Mouse (Mus musculus) kidney, embryonic 15.5 days (tissue): ENCODE results near the gene Thap2. TPM values are rescaled to one million over a fixed set of nuclear protein-coding genes. Genes with fewer than 3 reads are reported as not detected.

Source experiments
- ATAC-seq: fragments of 200-750 bp; cut with Nextera tagmentation; replicated peaks from 2 replicates; pipeline ENCODE4 v1.8.0; 2017; ENCODE audit warnings: moderate TSS enrichment; ENCODE audit not compliant: low FRiP score
- H3K27ac ChIP-seq: fragments of 300-500 bp; sonication (generic); 2 replicates; pipeline ENCODE4 v1.5.1; 2015; ENCODE audit warnings: mild to moderate bottlenecking, inconsistent platforms
- H3K27me3 ChIP-seq: fragments of 300-500 bp; sonication (generic); 2 replicates; pipeline ENCODE4 v1.6.1; 2015; ENCODE audit warnings: inconsistent platforms
- H3K36me3 ChIP-seq: fragments of 300-500 bp; sonication (generic); 2 replicates; pipeline ENCODE4 v1.6.1; 2015; ENCODE audit warnings: inconsistent platforms
- H3K4me1 ChIP-seq: fragments of 300-500 bp; sonication (generic); 2 replicates; pipeline ENCODE4 v1.6.1; 2015; ENCODE audit warnings: inconsistent platforms
- H3K4me2 ChIP-seq: fragments of 300-500 bp; sonication (generic); 2 replicates; pipeline ENCODE4 v1.6.1; 2015; ENCODE audit warnings: moderate library complexity, mild to moderate bottlenecking, inconsistent platforms
- H3K4me3 ChIP-seq: fragments of 300-500 bp; sonication (generic); replicated peaks from 2 replicates; pipeline ENCODE4 v1.5.1; 2015; ENCODE audit warnings: mild to moderate bottlenecking, inconsistent platforms
- H3K9ac ChIP-seq: fragments of 300-500 bp; sonication (generic); 2 replicates; pipeline ENCODE4 v1.6.1; 2015; ENCODE audit warnings: mild to moderate bottlenecking, inconsistent platforms
- H3K9me3 ChIP-seq: fragments of 300-500 bp; sonication (generic); replicated peaks from 2 replicates; pipeline ENCODE4 v1.6.1; 2016; ENCODE audit warnings: inconsistent platforms
- WGBS: fragments of 180-500 bp; shearing (Covaris S2); methylation state at CpG from one replicate; pipeline ENCODE4 v1.1.7; 2015; ENCODE audit warnings: mixed read lengths; 5-methylcytosine and 5-hydroxymethylcytosine counted together
- polyA plus RNA-seq: library from polyadenylated mRNA; unstranded; fragments of >200 nt; fragmentation: Nextera tagmentation; extraction: Ambion mirVana; gene quantifications from 2 replicates; pipeline ENCODE4 v1.2.1, GENCODE M21; 2015

The Thap2 gene
- polyA plus RNA-seq = 19.8 and 24.0 TPM in 2 replicates

- WGBS = under 1% methylated on average over 60 of the region's 65 CpGs
- Histone ChIP-seq H3K36me3 (peaks cover 22% of the 10 kb centered on the region), H3K4me3 (peak within 1 kb of the TSS; percentile 85), H3K27me3 (no peaks in the 10 kb centered on the region), H3K4me2 (peak within 1 kb of the TSS; percentile 57), H3K27ac (peak within 1 kb of the TSS; percentile 98), H3K9me3 (no peaks in the 10 kb centered on the region), H3K9ac (peak within 1 kb of the TSS; percentile 79), H3K4me1 (peaks cover 27% of the 10 kb centered on the region)
- peak; percentile 99 for ATAC-seq
Measured at GRCm38 (mm10) chr10:115384221-115385017, at the start of gene Thap2, which contains the start of gene Zfc3h1. Gene Thap2, minus strand, starts transcription at chr10:115384443. Gene Zfc3h1, plus strand, starts transcription at chr10:115384959.

- Histone ChIP-seq H3K27ac (no peak overlapping the region), H3K4me1 (no peaks in the 10 kb centered on the region), H3K4me2 (no peak overlapping the region), H3K36me3 (peaks cover 76% of the 10 kb centered on the region), H3K4me3 (no peak overlapping the region), H3K9ac (no peak overlapping the region), H3K9me3 (no peaks in the 10 kb centered on the region), H3K27me3 (no peaks in the 10 kb centered on the region)
- WGBS = 74% methylated on average over 2 of the region's 2 CpGs
- no peak for ATAC-seq
Measured at GRCm38 (mm10) chr10:115425351-115425750, 41.1 kb upstream of the Thap2 start.

- no peaks in the 10 kb centered on the region for H3K4me1 ChIP-seq
- no peak overlapping the region for H3K4me2 ChIP-seq
- no peaks in the 10 kb centered on the region for H3K9me3 ChIP-seq
- H3K9ac ChIP-seq = no peak overlapping the region
- no peaks in the 10 kb centered on the region for H3K27me3 ChIP-seq
- 84% methylated on average over 4 of the region's 4 CpGs for WGBS
- H3K36me3 ChIP-seq = peaks cover 75% of the 10 kb centered on the region
- H3K27ac ChIP-seq = no peak overlapping the region
- ATAC-seq = no peak
- H3K4me3 ChIP-seq = no peak overlapping the region
Measured at GRCm38 (mm10) chr10:115421976-115422375, 37.7 kb upstream of the Thap2 start.

GRCm38 (mm10) chr10:115414056-115414455 lies 29.8 kb upstream of the Thap2 start:
- H3K4me3 ChIP-seq = no peak overlapping the region
- no peak for ATAC-seq
- H3K27ac ChIP-seq = no peak overlapping the region
- H3K36me3 ChIP-seq = peaks cover 91% of the 10 kb centered on the region
- no peaks in the 10 kb centered on the region for H3K9me3 ChIP-seq
- 89% methylated on average over 3 of the region's 3 CpGs for WGBS
- H3K4me1 ChIP-seq = no peaks in the 10 kb centered on the region
- H3K9ac ChIP-seq = no peak overlapping the region
- no peak overlapping the region for H3K4me2 ChIP-seq
- H3K27me3 ChIP-seq = no peaks in the 10 kb centered on the region

DNA sequence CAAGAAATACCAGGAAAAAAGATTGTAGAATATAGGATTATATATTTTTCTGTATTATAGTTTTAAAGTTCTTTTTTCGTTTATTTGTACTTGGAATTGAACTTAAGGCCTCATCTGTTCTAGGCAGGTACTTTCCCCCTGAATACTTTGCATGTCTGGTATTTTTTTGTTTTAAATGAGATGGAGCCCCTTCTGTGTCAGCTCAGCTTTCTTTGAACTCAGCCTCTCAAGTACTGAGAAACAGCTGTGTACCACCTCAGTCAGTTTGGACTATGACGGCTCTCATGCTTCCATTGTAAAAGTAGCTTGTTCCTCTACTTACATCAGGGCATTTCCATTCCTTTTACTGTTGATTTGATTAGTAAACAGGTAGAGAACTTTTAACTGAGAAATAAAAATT lies 29.3 kb upstream of the Thap2 start:
- Histone ChIP-seq H3K4me1 (no peaks in the 10 kb centered on the region), H3K36me3 (peaks cover 90% of the 10 kb centered on the region), H3K9me3 (no peaks in the 10 kb centered on the region), H3K4me3 (no peak overlapping the region), H3K27ac (no peak overlapping the region), H3K27me3 (no peaks in the 10 kb centered on the region), H3K4me2 (no peak overlapping the region), H3K9ac (no peak overlapping the region)
- no peak for ATAC-seq
- WGBS = 90% methylated on average over 2 of the region's 2 CpGs

- H3K4me1 ChIP-seq = no peaks in the 10 kb centered on the region
- H3K4me2 ChIP-seq = no peak overlapping the region
- H3K27ac ChIP-seq = no peak overlapping the region
- H3K4me3 ChIP-seq = no peak overlapping the region
- H3K9me3 ChIP-seq = no peaks in the 10 kb centered on the region
- peaks cover 81% of the 10 kb centered on the region for H3K36me3 ChIP-seq
- WGBS = 74% methylated on average over 6 of the region's 6 CpGs
- ATAC-seq = no peak
- no peaks in the 10 kb centered on the region for H3K27me3 ChIP-seq
- no peak overlapping the region for H3K9ac ChIP-seq
Measured at GRCm38 (mm10) chr10:115406393-115406792, 22.1 kb upstream of the Thap2 start.

GRCm38 (mm10) chr10:115391896-115392295 lies 7.7 kb upstream of the Thap2 start:
- H3K36me3 ChIP-seq = peaks cover 55% of the 10 kb centered on the region
- no peak overlapping the region for H3K9ac ChIP-seq
- H3K4me3 ChIP-seq = no peak overlapping the region
- no peak for ATAC-seq
- no peaks in the 10 kb centered on the region for H3K9me3 ChIP-seq
- WGBS = 92% methylated on average over 1 of the region's 1 CpGs
- no peak overlapping the region for H3K27ac ChIP-seq
- H3K4me1 ChIP-seq = peaks cover 22% of the 10 kb centered on the region
- no peak overlapping the region for H3K4me2 ChIP-seq
- H3K27me3 ChIP-seq = no peaks in the 10 kb centered on the region

GRCm38 (mm10) chr10:115391076-115391475 lies 6.8 kb upstream of the Thap2 start:
- Histone ChIP-seq H3K4me1 (peaks cover 21% of the 10 kb centered on the region), H3K9me3 (no peaks in the 10 kb centered on the region), H3K27me3 (no peaks in the 10 kb centered on the region), H3K4me2 (no peak overlapping the region), H3K4me3 (no peak overlapping the region), H3K9ac (no peak overlapping the region), H3K36me3 (peaks cover 52% of the 10 kb centered on the region), H3K27ac (no peak overlapping the region)
- whole genome bisulfite sequencing = 90% methylated on average over 4 of the region's 4 CpGs
- ATAC-seq = no peak

GRCm38 (mm10) chr10:115387891-115388290 lies 3.6 kb upstream of the Thap2 start:
- Histone ChIP-seq H3K4me2 (peak overlapping the region; percentile 35), H3K27ac (no peak overlapping the region), H3K4me1 (peaks cover 24% of the 10 kb centered on the region), H3K9ac (no peak overlapping the region), H3K36me3 (peaks cover 32% of the 10 kb centered on the region), H3K9me3 (no peaks in the 10 kb centered on the region), H3K27me3 (no peaks in the 10 kb centered on the region), H3K4me3 (no peak overlapping the region; the same call in 1 of the 2 replicates)
- ATAC-seq = no peak
- WGBS = 80% methylated on average over 3 of the region's 3 CpGs

- Histone ChIP-seq H3K9me3 (no peaks in the 10 kb centered on the region), H3K4me3 (peak overlapping the region; percentile 85), H3K4me2 (peak overlapping the region; percentile 57), H3K36me3 (peaks cover 26% of the 10 kb centered on the region), H3K27ac (peak overlapping the region; percentile 98), H3K4me1 (peaks cover 27% of the 10 kb centered on the region), H3K27me3 (no peaks in the 10 kb centered on the region), H3K9ac (peak overlapping the region; percentile 79)
- WGBS = under 1% methylated on average over 84 of the region's 101 CpGs
- ATAC-seq = peak; percentile 28
Measured at GRCm38 (mm10) chr10:115385018-115386002, 1.1 kb upstream of the Thap2 start.

- Histone ChIP-seq H3K27me3 (no peaks in the 10 kb centered on the region), H3K4me3 (peak overlapping the region; percentile 85), H3K4me2 (peak overlapping the region; percentile 53), H3K27ac (peak overlapping the region; percentile 98), H3K9me3 (no peaks in the 10 kb centered on the region), H3K9ac (peak overlapping the region; percentile 70), H3K4me1 (peaks cover 27% of the 10 kb centered on the region), H3K36me3 (peaks cover 17% of the 10 kb centered on the region; the same call in 1 of the 2 replicates)
- WGBS = 2% methylated on average over 15 of the region's 15 CpGs
- no peak for ATAC-seq
Measured at GRCm38 (mm10) chr10:115383644-115384220, 511 bp downstream of the Thap2 start.
